Mouse (Mus musculus) left cerebral cortex, adult 8-10 months (tissue): ENCODE data around the gene Trpc4ap. TPM values are rescaled to one million over a fixed set of nuclear protein-coding genes. Genes with fewer than 3 reads are reported as not detected.

Source experiments
- DNase-seq, 2 experiments: peaks; one replicate each; pipeline ENCODE4 v3.0.0; 2022; ENCODE audit warnings: low spot score in 2 of 2
- total RNA-seq, 4 experiments: library from RNA; stranded (reverse); gene quantifications; 2 replicates each; pipeline ENCODE4 v1.2.4; 2022

The Trpc4ap gene
- total RNA-seq, 4 experiments from 2014 or later: 148 to 150 (median 149) TPM

GRCm38 (mm10) chr2:155694564-155694963 is 2.4 kb upstream of the Trpc4ap start:
- no peak for DNase-seq

DNA sequence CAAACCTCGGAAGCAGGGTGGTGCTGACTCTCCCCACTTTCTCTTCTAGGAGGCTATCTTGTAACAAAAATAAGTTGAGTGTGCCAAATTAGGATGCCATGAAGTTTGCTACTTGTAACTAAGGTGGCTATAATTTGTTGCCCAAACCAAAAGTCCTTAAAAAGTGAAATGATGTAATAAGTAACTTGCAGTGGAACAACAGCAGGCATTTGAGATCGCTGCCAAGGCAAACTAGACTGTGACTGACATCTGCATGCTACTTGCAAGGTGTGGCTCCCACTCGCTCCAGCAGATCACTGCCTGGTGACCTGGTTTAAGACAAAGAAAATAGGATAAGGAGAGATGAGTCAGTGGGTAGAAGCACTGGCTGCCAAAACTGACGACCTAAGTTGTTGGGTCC is 952 bp upstream of the Trpc4ap start:
- no peak for DNase-seq

GRCm38 (mm10) chr2:155691336-155691722 is 855 bp downstream of the Trpc4ap start:
- DNase-seq: no peak

DNA sequence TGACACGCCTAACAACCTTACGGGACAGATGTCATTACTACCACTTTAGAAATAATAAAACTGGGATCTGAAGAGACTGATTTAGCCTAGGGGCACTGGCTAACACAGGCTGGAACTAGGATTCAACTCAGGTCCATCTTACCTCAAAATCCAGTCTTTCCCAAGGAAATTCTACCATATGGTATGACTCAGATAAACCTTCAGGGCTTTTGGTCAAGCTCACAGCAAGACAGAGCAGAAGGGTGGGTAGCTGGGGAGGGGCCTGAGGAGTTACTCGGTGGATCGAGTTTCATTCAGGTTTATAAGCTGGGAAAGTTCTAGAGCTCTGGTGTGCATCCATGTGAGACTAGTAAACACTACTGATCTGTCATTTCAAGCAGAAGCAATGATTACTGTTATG is 3.0 kb downstream of the Trpc4ap start:
- DNase-seq: no peak

GRCm38 (mm10) chr2:155687746-155688145 is 4.4 kb downstream of the Trpc4ap start:
- no peak for DNase-seq

- no peak for DNase-seq
Measured at GRCm38 (mm10) chr2:155686572-155686971, 5.6 kb downstream of the Trpc4ap start.

- DNase-seq: no peak
Measured at GRCm38 (mm10) chr2:155683821-155684220, 8.4 kb downstream of the Trpc4ap start.

DNA sequence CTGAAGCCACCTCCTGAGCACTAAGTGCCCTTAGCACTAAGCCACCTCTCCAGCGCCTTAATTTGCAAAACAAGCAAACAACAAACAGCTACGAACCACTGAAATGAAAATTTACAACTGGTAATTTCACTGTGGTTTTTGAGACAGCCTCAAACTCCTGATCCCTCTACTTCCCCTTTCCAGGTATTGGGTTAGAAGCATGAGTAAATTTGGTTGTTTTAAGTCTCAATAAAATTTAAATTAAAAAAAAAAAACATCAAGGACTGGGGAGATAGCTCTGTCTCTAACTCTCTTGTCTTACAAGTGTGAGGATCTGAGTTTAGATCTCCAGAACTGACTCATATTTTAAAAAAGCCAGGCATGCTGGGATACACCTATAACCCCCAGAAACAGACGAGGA is 9.0 kb downstream of the Trpc4ap start:
- DNase-seq: no peak

GRCm38 (mm10) chr2:155681874-155682273 is 10.3 kb downstream of the Trpc4ap start:
- DNase-seq: no peak

DNA sequence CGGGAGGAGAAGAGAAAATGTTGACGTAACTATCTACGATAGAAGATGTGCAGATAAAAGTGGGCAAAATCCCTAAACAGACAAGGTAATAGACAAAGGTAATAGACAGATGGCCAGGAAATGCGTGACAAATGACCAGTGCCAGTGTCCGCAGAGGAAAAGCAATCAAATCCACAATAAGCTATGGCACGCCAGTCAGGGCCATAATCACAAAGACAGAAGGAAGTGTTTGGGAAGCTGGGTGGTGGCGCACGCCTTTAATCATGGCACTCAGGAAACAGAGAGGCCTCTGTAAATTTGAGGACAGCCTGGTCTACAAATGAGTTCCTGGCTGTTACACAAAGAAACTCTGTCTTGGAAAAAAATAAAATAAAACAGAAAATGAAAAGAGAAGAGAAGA is 11.0 kb downstream of the Trpc4ap start:
- DNase-seq: no peak

DNA sequence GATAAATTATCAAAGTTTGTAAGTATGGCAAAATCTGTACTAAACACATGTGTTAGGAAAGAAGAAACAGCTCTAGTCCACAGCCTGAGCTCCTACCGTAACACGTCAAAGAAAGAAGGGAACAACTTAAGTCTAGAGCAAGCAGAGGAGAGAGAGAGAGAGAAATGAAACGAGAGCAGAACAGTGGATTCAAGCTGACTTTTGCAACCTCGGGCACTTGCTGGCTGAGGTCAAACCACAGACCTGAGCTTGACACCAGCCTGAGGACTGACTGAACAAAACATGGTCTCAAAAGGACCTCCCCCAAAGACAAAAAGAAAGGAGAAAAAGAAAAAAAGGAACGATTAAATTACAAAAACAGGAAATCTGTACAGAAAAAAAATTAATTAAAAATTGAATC is 11.6 kb downstream of the Trpc4ap start:
- no peak for DNase-seq

DNA sequence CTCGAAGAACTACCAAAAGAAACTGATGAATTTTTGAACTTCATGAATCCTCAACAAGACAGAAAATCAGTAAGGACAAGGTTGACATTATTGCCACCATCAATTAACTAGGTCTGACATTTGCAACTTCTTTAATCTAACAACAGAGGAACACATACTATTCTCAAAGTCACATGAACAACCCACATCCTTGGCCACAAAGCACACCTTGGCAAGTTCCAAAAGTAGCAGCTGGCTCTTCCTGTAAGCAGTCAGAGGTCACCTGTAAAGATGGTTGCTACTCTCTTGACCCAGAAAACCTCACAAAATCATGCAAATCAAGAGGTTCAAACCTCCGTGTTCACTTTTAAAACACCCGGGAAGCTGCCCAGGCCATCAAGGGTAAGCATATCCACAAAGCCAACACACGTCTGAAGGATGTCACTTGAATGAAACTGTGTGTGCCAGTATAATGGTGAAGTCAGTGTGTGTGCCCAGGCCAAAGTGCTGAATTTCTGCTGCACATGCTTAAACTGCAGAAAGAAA is 12.5 kb downstream of the Trpc4ap start:
- DNase-seq: no peak

- no peak for DNase-seq
Measured at GRCm38 (mm10) chr2:155675118-155675517, 17.1 kb downstream of the Trpc4ap start.

- no peak for DNase-seq
Measured at GRCm38 (mm10) chr2:155673546-155673945, 18.6 kb downstream of the Trpc4ap start.

- no peak for DNase-seq
Measured at GRCm38 (mm10) chr2:155671236-155671635, 20.9 kb downstream of the Trpc4ap start.

- DNase-seq: no peak
Measured at GRCm38 (mm10) chr2:155668461-155668860, 23.7 kb downstream of the Trpc4ap start.

- DNase-seq: no peak
Measured at GRCm38 (mm10) chr2:155667881-155668280, 24.3 kb downstream of the Trpc4ap start.

DNA sequence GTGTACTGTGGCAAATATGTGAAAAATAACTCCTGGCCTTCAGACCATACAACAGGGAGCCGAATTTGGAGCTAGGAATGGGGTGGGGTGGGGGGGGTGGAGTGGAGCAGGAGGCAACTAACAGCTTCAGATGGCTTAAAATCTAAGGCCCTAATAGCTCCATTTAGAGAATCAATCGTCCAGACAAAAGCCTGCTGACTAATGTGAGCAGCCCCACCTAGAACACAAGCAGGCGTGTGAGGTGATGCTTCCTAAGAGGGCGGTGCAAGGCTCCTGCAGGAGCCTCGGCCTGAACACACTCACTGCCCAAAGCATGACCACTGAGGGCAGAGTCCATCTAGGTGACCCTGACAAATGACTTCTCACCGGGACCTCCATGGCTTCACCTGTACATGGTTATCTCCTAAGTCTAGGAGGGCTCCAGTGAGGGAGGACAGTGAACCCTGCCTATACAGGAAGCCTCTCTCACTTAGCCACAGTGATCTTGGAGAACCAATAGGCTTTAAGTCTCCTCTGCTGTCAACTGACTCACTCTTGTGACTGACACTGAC is 28.2 kb downstream of the Trpc4ap start:
- DNase-seq: no peak

DNA sequence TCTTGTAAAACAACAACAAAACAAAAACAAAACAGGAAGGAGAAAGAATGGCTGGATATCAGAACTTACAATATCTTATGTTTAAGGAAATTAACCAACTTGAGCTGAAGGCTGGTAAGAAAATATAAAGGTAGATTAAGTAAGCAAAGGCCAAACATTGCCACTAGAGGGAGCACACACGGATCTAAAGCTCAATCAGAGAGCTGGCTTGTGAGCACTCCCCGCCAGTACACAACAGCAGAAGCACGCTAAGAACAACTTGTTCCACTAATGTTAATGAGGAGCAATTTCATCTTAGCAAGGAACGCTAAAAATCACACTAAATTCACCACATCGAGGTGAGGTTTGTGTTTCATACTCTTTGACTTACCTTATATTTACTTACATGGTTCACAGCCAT is 29.1 kb downstream of the Trpc4ap start:
- DNase-seq: no peak

DNA sequence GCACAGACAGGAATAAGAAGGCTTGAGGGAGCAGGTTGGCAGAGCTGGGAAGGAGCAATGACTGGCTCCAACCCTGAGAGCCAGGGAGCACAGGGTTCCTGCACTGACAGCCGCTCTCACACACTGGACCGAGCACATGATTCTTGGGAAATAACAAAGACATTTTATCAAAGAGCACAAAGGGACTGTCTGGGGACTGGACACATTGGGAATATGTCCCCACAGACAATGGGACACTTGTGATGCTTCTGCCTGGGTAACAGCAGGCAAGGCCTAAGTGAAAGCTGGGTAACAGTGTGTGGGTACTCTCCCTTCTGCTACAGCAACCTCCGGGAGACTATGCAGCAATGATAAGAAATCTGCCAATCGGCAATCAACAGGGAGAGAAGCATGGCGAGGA is 29.8 kb downstream of the Trpc4ap start:
- peak in 1 of 2 experiments; percentile 34 for DNase-seq

GRCm38 (mm10) chr2:155655759-155656372 is 36.3 kb downstream of the Trpc4ap start:
- DNase-seq: no peak

DNA sequence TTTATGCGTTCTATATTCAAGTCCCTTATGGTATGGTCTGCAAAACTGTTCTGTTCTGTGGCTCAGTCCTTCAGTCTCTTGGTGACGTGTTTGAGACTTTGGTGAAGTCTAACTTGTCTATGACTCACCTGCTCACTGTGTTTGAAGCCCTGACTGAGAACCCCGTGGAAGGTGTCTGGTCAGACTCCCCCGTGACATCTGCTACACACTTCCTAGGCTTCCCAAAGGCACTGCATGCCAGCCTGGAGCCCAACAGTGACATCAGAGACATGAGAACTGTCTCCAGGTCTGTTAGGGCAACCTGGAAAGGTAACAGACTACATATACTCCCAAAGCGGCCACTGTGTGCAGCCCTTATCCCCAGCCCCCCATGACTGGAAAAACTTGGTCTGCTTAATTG is 39.6 kb downstream of the Trpc4ap start:
- DNase-seq: no peak

DNA sequence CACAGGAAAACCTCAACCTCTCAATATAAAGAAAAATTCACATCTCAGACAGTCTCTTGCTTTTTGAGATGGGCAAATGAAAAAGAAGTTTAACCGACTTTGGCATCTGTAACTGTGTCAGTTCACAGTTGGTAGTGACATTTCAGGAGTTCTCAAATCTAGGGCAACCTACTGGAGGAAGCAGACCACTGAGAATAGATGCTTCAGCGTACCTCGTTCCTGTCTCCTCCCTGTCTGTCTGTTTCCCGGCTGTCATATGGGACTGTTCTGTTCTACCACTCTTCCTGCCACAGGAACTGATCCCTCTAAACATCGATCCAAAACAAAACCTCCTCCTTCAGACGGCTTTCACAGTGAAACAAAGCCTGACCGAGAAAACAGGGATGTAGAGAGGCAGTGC is 46.4 kb downstream of the Trpc4ap start:
- DNase-seq: no peak
